Mouse (Mus musculus) myocyte (in vitro differentiated cells): ENCODE results near the gene Npepps. TPM values are rescaled to one million over a fixed set of nuclear protein-coding genes. Genes with fewer than 3 reads are reported as not detected.
A peak's percentile ranks its signal among the peaks of the same experiment; 100 is the strongest.
"Not testable (repeated sequence)": the region's sequence is repeated elsewhere in the genome, so short reads cannot be mapped to it uniquely, and the experiment has no call there.

Experiments used
- H3K27me3 ChIP-seq: one replicate; pipeline ENCODE4 v1.6.1; 2011; ENCODE audit not compliant: control insufficient read depth, insufficient read depth, insufficient read length
- H3K36me3 ChIP-seq: one replicate; pipeline ENCODE4 v1.6.1; 2011; ENCODE audit not compliant: control insufficient read depth, insufficient read depth
- H3K4me2 ChIP-seq: one replicate; pipeline ENCODE4 v1.6.1; 2011; ENCODE audit warnings: low read depth, control low read depth
- H3K4me3 ChIP-seq: one replicate; pipeline ENCODE4 v1.5.1; 2011; ENCODE audit warnings: mild to moderate bottlenecking, control low read depth, moderate library complexity
- H3K79me2 ChIP-seq: one replicate; pipeline ENCODE4 v1.6.1; 2011; ENCODE audit not compliant: control insufficient read depth, insufficient read depth
- H3ac ChIP-seq: one replicate; pipeline ENCODE4 v1.6.1; 2011; ENCODE audit not compliant: control insufficient read depth, insufficient read length
- CEBPB ChIP-seq: IDR thresholded peaks from 2 replicates; pipeline ENCODE4 v1.6.1; 2011; ENCODE audit warnings: mild to moderate bottlenecking, moderate library complexity; ENCODE audit not compliant: poor library complexity, insufficient read depth, severe bottlenecking
- E2F4 ChIP-seq: IDR thresholded peaks from one replicate; pipeline ENCODE4 v1.6.1; 2011; ENCODE audit warnings: mild to moderate bottlenecking, control low read depth, moderate library complexity; ENCODE audit not compliant: insufficient read depth
- MAX ChIP-seq: IDR thresholded peaks from one replicate; pipeline ENCODE4 v1.6.1; 2011; ENCODE audit warnings: low read depth, mild to moderate bottlenecking, control low read depth
- MYOD1 ChIP-seq, 3 experiments: IDR thresholded peaks; one replicate each; pipeline ENCODE4 v1.6.1; 2011; ENCODE audit warnings: control low read depth in 2 of 3, low read depth in 2 of 3, mild to moderate bottlenecking in 2 of 3, moderate library complexity in 1 of 3; ENCODE audit not compliant: insufficient read length in 2 of 3, control insufficient read depth in 1 of 3
- MYOG ChIP-seq, 3 experiments: IDR thresholded peaks; one replicate each; pipeline ENCODE4 v1.6.1; 2011; ENCODE audit warnings: control low read depth in 2 of 3, low read depth in 2 of 3, mild to moderate bottlenecking in 2 of 3; ENCODE audit not compliant: insufficient read length in 2 of 3, control insufficient read depth in 1 of 3, insufficient read depth in 1 of 3
- POLR2A ChIP-seq: IDR thresholded peaks from one replicate; pipeline ENCODE4 v1.6.1; 2011; ENCODE audit warnings: low read depth, mild to moderate bottlenecking, control low read depth, moderate library complexity; ENCODE audit not compliant: insufficient read length
- POLR2AphosphoS2 ChIP-seq: IDR thresholded peaks from one replicate; pipeline ENCODE4 v1.6.1; 2011; ENCODE audit warnings: low read depth, control low read depth; ENCODE audit not compliant: insufficient read length
- REST ChIP-seq: IDR thresholded peaks from one replicate; pipeline ENCODE4 v1.6.1; 2011; ENCODE audit warnings: mild to moderate bottlenecking, control low read depth, moderate library complexity; ENCODE audit not compliant: insufficient read depth, insufficient read length
- SRF ChIP-seq: IDR thresholded peaks from one replicate; pipeline ENCODE4 v1.6.1; 2011; ENCODE audit warnings: low read depth; ENCODE audit not compliant: control insufficient read depth, insufficient read length
- TCF12 ChIP-seq: IDR thresholded peaks from one replicate; pipeline ENCODE4 v1.6.1; 2011; ENCODE audit warnings: mild to moderate bottlenecking, control low read depth; ENCODE audit not compliant: poor library complexity, insufficient read depth, severe bottlenecking
- TCF3 ChIP-seq: IDR thresholded peaks from one replicate; pipeline ENCODE4 v1.6.1; 2011; ENCODE audit warnings: low read depth, control low read depth; ENCODE audit not compliant: insufficient read length
- USF1 ChIP-seq: IDR thresholded peaks from one replicate; pipeline ENCODE4 v1.6.1; 2011; ENCODE audit warnings: low read depth, mild to moderate bottlenecking, control low read depth, moderate library complexity
- polyA plus RNA-seq: library from polyadenylated mRNA; unstranded; fragments of >200 nt; fragmentation: generic; extraction: Trizol; gene quantifications from one replicate; pipeline ENCODE4 v1.2.1, GENCODE M21; 2012; ENCODE audit warnings: missing spikeins

Npepps gene
- polyA plus RNA-seq, 1 experiment: 45.6 TPM

DNA sequence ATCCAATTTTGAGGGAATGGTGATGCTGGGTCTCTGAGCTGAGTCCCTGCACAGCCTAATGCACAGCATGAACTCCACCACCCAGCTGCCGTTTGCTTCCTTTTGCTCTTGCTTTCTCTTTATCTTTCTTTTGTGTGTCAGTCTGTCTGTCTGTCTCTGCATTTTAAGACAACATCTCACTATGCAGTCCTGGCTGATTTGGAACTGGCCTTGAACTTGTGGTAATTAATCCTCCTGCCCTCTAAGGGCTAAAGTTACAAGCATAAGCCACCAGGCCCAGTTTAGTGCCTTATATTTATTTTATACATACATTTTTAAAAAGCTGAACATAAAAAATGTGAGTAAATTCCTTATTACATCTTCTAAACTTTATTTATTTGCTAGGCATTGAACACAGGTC is 4.4 kb downstream of the Npepps start:
- Histone ChIP-seq H3K4me2 (peak overlapping the region; percentile 20), H3K36me3 (no peaks in the 10 kb centered on the region), H3K4me3 (no peak overlapping the region), H3ac (no peak overlapping the region), H3K27me3 (no peaks in the 10 kb centered on the region), H3K79me2 (peaks cover 91% of the 10 kb centered on the region)
- TF ChIP-seq E2F4: no peak
- no peak for TF ChIP-seq POLR2AphosphoS2
- TF ChIP-seq MAX: no peak
- TF ChIP-seq MYOG (IDR thresholded peaks at IDR 0.05; ENCODE audit: control insufficient read depth in 1 of 3, insufficient read depth in 1 of 3, insufficient read length in 2 of 3, low read depth in 2 of 3): no peak
- TF ChIP-seq TCF3: no peak
- TF ChIP-seq REST: no peak

DNA sequence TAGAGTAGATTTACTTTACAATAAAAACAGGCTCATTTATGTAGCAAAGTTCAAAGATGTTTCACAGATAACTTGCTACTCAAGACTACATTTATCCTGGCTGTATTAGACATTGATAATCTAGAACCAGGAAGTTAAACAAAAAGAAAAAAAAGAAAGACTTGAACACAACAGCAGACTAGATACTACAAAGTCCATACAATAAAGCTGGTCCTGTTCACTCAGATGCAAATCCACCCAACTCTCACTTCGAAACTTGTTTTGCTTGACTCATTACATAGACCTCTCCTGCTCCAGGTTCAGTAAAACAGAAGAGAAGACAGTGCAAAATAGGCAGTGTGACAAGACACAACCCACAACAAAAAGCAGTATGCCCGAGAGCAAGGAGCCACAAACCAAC is 5.1 kb downstream of the Npepps start:
- H3K4me3 ChIP-seq: no peak overlapping the region
- TF ChIP-seq POLR2AphosphoS2 (no peak), E2F4 (no peak), MYOD1 (IDR thresholded peaks at IDR 0.05; ENCODE audit: control insufficient read depth in 1 of 3, insufficient read length in 2 of 3, low read depth in 2 of 3) (no peak), MAX (no peak), TCF12 (no peak), REST (no peak), USF1 (no peak), POLR2A (no peak), MYOG (IDR thresholded peaks at IDR 0.05; ENCODE audit: control insufficient read depth in 1 of 3, insufficient read depth in 1 of 3, insufficient read length in 2 of 3, low read depth in 2 of 3) (no peak), CEBPB (no peak), SRF (no peak), TCF3 (no peak)
- H3K79me2 ChIP-seq: peaks cover 97% of the 10 kb centered on the region
- no peak overlapping the region for H3ac ChIP-seq
- H3K4me2 ChIP-seq: no peak overlapping the region
- no peaks in the 10 kb centered on the region for H3K36me3 ChIP-seq
- no peaks in the 10 kb centered on the region for H3K27me3 ChIP-seq

DNA sequence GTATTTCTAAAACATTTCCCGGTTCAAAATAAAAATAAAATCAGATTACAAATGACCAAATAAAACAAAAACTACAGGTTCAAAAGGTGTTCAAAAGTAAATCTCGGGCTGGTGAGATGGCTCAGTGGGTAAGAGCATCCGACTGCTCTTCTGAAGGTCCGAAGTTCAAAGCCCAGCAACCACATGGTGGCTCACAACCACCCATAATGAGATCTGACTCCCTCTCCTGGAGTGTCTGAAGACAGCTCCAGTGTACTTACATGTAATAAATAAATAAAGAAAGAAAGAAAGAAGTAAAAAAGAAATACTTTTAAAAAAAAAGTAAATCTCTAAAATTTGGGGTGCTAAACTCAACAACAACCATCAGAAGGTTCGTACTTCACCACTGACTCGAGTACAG is 5.5 kb downstream of the Npepps start:
- H3K4me2 ChIP-seq, H3K4me3 ChIP-seq, H3K27me3 ChIP-seq, H3K36me3 ChIP-seq, H3ac ChIP-seq: not testable (repeated sequence)
- peaks cover 100% of the 10 kb centered on the region for H3K79me2 ChIP-seq

DNA sequence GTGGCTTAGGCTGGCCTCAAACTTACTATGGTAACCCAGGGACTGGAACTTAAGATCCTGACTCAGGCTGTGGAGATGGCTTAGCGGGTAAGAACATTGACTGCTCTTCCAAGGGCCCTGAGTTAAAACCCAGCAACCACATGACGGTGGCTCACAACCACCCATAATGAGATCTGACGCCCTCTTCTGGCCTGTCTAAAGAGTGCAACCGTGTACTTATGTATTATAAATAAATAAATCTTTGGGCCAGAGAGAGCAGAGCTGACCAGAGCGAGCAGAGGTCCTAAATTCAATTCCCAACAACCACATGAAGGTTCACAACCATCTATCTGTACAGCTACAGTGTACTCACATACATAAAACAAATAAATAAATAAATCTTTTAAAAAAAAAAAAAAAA is 6.8 kb downstream of the Npepps start:
- Histone ChIP-seq H3K27me3 (no peaks in the 10 kb centered on the region), H3K4me2 (no peak overlapping the region), H3K36me3 (no peaks in the 10 kb centered on the region), H3ac (no peak overlapping the region), H3K79me2 (peaks cover 100% of the 10 kb centered on the region), H3K4me3 (no peak overlapping the region)
- TF ChIP-seq REST: no peak
- TF ChIP-seq TCF3: no peak
- no peak for TF ChIP-seq MYOD1 (IDR thresholded peaks at IDR 0.05; ENCODE audit: control insufficient read depth in 1 of 3, insufficient read length in 2 of 3, low read depth in 2 of 3)
- TF ChIP-seq TCF12: no peak
- no peak for TF ChIP-seq USF1
- TF ChIP-seq POLR2AphosphoS2: no peak
- TF ChIP-seq SRF: no peak
- TF ChIP-seq MYOG (IDR thresholded peaks at IDR 0.05; ENCODE audit: control insufficient read depth in 1 of 3, insufficient read depth in 1 of 3, insufficient read length in 2 of 3, low read depth in 2 of 3): no peak
- no peak for TF ChIP-seq E2F4
- no peak for TF ChIP-seq POLR2A
- no peak for TF ChIP-seq MAX

DNA sequence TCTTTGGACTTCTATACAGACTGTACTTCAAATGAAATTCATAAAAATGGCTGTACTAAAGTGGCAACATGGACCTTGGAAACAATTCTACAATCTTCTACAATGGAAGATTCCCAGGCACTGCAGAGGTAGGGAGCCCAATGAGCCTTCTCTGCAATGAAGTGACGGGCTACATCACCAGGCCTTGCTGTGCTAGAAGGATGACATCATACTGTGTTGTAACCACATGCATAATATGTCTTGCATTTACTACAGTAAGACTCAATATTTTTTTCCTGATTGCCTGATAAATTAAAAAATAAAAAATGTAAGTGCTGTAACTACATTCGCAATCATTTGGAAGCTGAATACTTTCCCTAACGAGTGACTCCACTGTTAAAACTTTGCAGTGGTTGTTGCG is 7.6 kb downstream of the Npepps start:
- no peaks in the 10 kb centered on the region for H3K36me3 ChIP-seq
- peaks cover 100% of the 10 kb centered on the region for H3K79me2 ChIP-seq
- H3K4me3 ChIP-seq: no peak overlapping the region
- TF ChIP-seq POLR2AphosphoS2 (no peak), MAX (no peak), CEBPB (peak; percentile 18; the same call in 1 of the 2 replicates), REST (no peak), USF1 (no peak)
- no peak overlapping the region for H3ac ChIP-seq
- H3K27me3 ChIP-seq: no peaks in the 10 kb centered on the region
- no peak overlapping the region for H3K4me2 ChIP-seq

DNA sequence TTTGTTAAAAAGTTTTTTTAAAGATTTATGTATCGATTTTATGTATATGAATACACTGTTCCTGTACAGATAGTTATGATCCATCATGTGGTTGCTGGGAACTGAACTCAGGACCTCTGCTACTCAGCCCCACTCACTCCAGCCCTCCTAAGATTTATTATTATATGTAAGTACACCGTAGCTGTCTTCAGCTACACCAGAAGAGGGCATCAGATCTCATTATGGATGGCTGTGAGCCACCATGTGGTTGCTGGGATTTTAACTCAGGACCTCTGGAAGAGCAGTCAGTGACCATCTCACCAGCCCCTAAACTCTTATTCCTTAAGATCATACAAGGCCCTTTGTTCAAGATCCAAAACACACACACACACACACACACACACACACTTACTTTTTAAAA is 10.4 kb downstream of the Npepps start:
- H3K4me2 ChIP-seq, H3K4me3 ChIP-seq, H3ac ChIP-seq, H3K27me3 ChIP-seq, H3K36me3 ChIP-seq: not testable (repeated sequence)
- H3K79me2 ChIP-seq: peaks cover 98% of the 10 kb centered on the region

DNA sequence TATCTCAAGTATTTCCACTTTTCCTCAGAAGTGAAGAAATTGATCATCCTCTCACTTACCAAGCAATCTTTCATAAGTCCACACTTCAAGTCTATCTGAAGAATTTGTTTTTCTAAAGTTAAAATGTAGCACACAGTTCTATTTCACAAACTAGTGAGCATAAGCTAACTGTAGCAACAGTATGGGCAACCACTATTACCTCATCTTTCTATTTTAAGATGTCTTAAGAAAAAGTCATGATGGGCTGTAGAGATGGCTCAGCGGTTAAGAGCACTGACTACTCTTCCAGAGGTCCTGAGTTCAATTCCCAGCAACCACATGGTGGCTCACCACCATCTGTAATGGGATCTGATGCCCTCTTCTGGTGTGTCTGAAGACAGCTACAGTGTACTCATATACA is 13.9 kb downstream of the Npepps start:
- H3K4me2 ChIP-seq, H3ac ChIP-seq, H3K36me3 ChIP-seq, H3K27me3 ChIP-seq, H3K4me3 ChIP-seq: not testable (repeated sequence)
- peaks cover 97% of the 10 kb centered on the region for H3K79me2 ChIP-seq

DNA sequence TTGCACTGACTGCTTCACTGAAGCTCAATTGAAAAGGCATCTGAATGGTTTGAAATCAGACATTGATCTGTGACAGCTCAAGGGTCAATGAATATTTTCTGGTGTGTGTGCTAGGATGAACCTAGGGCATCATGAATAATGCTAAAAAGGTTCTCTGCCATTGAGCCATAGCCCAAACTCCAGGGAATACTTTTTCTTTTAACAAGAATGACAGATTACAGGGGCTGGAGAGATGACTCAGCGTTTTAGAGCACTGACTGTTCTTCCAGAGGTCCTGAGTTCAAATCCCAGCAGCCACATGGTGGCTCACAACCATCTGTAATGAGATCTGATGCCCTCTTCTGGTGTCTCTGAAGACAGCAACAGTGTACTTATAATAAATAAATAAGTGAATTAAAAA is 30.8 kb downstream of the Npepps start:
- Histone ChIP-seq H3K79me2 (peaks cover 46% of the 10 kb centered on the region), H3K36me3 (peaks cover 29% of the 10 kb centered on the region)
- not testable (repeated sequence) for H3K27me3 ChIP-seq, H3K4me2 ChIP-seq, H3ac ChIP-seq, H3K4me3 ChIP-seq
